Mouse (Mus musculus) embryo, embryonic 10.5 days (tissue): ENCODE measurements at regions not wholly inside any gene's neighbourhood (a gene's known extent, or its start where the extent isn't known, plus 50 kb on each side); places are given as distances from the start of the nearest gene placed in this dataset.

ENCODE experiments used
- DNase-seq: peaks from one replicate; pipeline ENCODE4 v3.0.0-alpha.2; 2015; ENCODE audit warnings: low spot score

DNA sequence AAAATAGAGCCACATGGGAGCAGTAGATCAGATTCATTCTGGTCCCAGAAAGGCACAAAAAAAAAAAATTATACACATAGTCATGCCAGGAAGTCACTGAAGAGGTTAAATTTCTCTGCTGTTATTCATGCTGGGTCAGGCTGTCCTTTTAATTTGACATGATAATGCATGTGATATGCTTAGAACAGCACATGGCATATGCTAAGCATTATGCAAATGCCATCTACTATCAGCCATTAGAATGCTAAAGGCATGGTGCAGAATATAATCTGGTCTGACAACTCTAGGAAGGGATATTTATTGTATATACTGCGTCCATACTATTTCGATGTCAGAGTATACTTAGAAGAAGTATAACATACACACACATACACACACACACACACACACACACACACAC is 405.6 kb downstream of the AI429214 start:
- no peak for DNase-seq

DNA sequence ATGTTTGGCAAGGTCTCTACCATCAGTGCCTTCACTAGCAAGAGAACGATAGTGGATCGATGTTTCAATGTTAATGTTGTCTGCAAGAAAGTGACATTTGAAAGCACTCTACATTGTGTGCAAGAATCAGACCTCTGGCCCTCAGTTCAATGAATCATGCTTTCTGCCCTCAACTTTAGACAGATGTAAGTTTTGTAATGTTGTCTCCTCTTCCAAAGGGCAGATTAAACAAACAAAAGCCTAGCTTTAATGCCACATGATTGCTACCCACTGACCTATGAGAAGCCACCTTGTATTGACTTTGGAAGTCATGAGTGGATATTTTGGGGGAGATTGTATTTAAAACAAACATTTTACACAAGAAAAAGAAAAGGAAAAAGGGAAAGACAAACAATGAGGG is 429.2 kb downstream of the AI429214 start:
- peak; percentile 19 for DNase-seq

DNA sequence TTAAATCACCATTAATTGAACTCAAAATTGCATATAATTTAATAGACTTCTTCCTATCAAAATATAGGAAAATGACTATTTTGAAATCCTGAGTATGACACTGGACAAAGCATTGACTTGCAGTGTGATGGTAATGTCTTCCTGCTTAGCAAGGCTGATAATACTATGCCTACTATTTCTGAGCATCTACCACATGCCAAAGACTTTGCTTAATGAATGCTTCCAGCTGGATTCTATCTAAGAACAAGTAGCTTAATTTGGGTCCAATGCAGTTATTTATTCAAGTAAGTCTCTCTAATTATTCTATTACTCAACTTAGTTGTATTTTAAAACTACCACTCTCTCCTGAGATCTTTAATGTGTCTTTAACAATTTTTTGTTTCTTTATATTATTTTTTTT is 431.2 kb downstream of the AI429214 start:
- no peak for DNase-seq

DNA sequence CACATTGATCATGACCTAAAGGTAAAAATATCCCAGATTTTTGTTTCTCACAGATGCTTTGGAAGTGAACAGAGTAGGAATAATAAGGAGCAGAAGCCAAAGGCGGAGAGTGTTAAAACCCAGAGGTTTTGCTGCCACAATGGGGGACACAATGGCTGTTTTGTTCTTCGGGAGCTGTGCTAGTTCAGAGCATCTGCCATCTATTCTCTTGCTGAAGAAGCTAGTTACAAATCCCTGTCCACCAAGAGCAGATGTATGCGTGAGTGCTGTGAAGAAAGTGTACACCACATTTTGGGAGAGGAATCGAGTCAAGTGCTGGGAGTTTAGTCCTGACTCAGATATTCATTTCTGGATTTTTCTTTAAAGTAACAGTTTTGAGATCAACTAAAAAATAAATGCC is 435.4 kb downstream of the AI429214 start:
- DNase-seq = peak; percentile 27

DNA sequence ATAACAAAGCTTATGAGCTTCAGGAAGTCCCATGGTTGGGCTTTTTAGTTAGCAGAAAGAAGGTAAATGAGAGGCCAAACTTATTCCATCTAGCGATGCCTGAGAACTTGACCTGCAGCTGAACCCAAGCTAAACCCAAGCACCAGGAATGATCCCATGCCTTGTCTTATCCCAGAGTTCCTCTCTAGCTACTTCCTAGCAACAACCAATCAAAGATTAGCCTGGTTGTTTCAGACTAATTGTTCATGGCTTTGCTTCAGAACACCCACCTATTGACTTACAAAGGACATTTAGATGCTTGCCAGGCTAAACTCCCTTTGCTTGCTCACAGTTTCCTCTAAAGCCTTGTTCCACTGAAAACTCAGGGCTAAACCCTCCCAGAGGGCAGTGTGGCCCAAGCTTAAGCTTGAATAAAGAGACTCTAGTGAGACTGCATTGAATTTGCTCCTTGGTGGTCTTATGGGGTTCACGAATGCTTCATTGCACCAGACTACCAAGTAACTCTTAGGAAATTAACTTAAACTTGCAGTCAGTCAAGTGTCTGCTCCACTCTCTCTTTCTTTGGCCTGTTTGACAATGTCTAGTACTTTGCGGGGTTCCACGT is 467.2 kb downstream of the AI429214 start:
- peak; percentile 1 for DNase-seq

DNA sequence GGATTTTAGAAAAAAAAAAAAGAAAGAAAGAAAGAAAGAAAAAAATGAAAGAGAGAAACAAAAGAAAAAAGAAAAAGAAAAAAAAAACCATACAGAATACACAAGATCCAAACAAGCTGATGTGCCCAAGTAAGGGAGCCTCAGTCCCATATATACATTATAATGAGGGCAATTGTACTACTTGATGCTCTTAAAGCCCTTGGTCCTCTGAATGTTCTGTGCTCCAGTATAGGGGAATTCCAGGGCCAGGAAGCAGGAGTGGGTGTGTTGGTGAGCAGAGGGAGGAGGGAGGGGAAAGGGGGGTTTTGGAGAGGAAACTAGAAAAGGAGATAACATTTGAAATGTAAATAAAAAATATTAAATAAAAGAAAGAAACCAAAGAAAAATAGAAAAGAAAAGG is 472.2 kb downstream of the AI429214 start:
- DNase-seq = no peak

DNA sequence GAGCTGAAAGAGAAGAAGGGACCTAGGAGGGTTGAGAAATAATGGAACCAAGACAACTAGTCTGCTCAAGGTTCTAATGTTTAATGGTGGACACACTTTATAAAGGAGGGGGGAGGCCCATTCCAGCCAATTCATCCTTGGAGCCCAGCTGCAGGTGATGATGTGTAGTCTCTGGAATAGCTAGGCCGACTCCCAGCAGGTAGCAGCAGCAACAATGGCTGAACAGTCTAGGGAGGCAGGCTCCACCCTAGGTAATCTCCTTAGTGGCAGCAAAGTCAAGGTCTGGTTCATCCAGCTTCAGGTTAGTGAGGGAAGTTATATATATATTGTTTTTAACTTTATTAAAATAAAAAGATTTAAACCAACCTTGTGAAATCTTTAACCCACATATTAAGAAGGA is 474.3 kb downstream of the AI429214 start:
- no peak for DNase-seq
